Mouse (Mus musculus): ENCODE measurements at regions not wholly inside any gene's neighbourhood (a gene's known extent, or its start where the extent isn't known, plus 50 kb on each side); places are given as distances from the start of the nearest gene placed in this dataset.
"Not testable (repeated sequence)": the region's sequence is repeated elsewhere in the genome, so short reads cannot be mapped to it uniquely, and the experiment has no call there.

DNA sequence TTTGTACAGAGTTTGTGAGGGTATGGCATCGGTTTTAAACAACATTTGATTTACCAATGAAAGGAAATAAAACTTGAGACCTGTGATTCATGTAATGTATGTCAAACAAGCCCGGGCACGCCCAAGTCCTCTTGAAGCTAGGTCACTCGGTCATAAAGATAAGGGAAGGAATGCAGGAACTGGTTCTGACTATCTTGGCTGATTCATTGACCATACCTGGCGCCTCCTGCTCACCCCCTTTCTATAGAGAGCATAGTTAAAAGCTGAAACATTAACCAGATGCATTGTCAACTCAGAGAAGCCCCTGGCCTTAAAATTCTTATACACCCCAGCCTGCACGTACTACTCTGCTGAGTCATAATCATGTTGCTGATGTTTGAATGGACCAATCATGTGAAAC, 261.1 kb downstream of the Glrx3 start:
- not testable (repeated sequence) for TF ChIP-seq TAL1, GATA1 (IDR thresholded peaks at IDR 0.05; ENCODE audit: low read length)
